Mouse (Mus musculus) 416B (cell line): Measurements from ENCODE around the gene Fxyd5.

Experiments
- DNase-seq: peaks from one replicate; pipeline ENCODE4 v3.0.0; 2011; ENCODE audit warnings: low read depth

Fxyd5 gene

GRCm38 (mm10) chr7:31042431-31042910 is at the start of gene Fxyd5:
Fxyd5 (minus strand) TSS chr7:31042481.
- peak; percentile 21 for DNase-seq

GRCm38 (mm10) chr7:31089721-31090120 is 47.4 kb upstream of the Fxyd5 start:
- peak; percentile 76 for DNase-seq

- DNase-seq = no peak
Observed at GRCm38 (mm10) chr7:31088206-31088605, 45.9 kb upstream of the Fxyd5 start.

- no peak for DNase-seq
Observed at GRCm38 (mm10) chr7:31087262-31087661, 45.0 kb upstream of the Fxyd5 start.

- DNase-seq = no peak
Observed at GRCm38 (mm10) chr7:31086175-31086755, 44.0 kb upstream of the Fxyd5 start.

- peak; percentile 37 for DNase-seq
Observed at GRCm38 (mm10) chr7:31085171-31085570, 42.9 kb upstream of the Fxyd5 start.

- no peak for DNase-seq
Observed at GRCm38 (mm10) chr7:31084140-31084539, 41.9 kb upstream of the Fxyd5 start.

- DNase-seq = no peak
Observed at GRCm38 (mm10) chr7:31082831-31083588, 40.7 kb upstream of the Fxyd5 start.

- DNase-seq = no peak
Observed at GRCm38 (mm10) chr7:31082106-31082505, 39.8 kb upstream of the Fxyd5 start.

GRCm38 (mm10) chr7:31081106-31081505 is 38.8 kb upstream of the Fxyd5 start:
- no peak for DNase-seq

GRCm38 (mm10) chr7:31080611-31081010 is 38.3 kb upstream of the Fxyd5 start:
- DNase-seq = no peak

GRCm38 (mm10) chr7:31079670-31080069 is 37.4 kb upstream of the Fxyd5 start:
- no peak for DNase-seq

- DNase-seq = peak; percentile 75
Observed at GRCm38 (mm10) chr7:31077885-31078445, 35.7 kb upstream of the Fxyd5 start.

GRCm38 (mm10) chr7:31077470-31077869 is 35.2 kb upstream of the Fxyd5 start:
- no peak for DNase-seq

GRCm38 (mm10) chr7:31076492-31076891 is 34.2 kb upstream of the Fxyd5 start, which contains the start of gene Fxyd3:
Fxyd3 (minus strand) TSS chr7:31076704.
- no peak for DNase-seq

- DNase-seq = no peak
Observed at GRCm38 (mm10) chr7:31074713-31075069, 32.4 kb upstream of the Fxyd5 start.

GRCm38 (mm10) chr7:31074061-31074712 is 31.9 kb upstream of the Fxyd5 start:
- no peak for DNase-seq

GRCm38 (mm10) chr7:31073546-31073945 is 31.3 kb upstream of the Fxyd5 start:
- no peak for DNase-seq

- DNase-seq = no peak
Observed at GRCm38 (mm10) chr7:31072326-31072725, 30.0 kb upstream of the Fxyd5 start.

GRCm38 (mm10) chr7:31070324-31070723 is 28.0 kb upstream of the Fxyd5 start:
- DNase-seq = no peak

GRCm38 (mm10) chr7:31069491-31069890 is 27.2 kb upstream of the Fxyd5 start:
- no peak for DNase-seq

- no peak for DNase-seq
Observed at GRCm38 (mm10) chr7:31067836-31068235, 25.6 kb upstream of the Fxyd5 start.

GRCm38 (mm10) chr7:31063074-31063560 is 20.8 kb upstream of the Fxyd5 start:
- DNase-seq = no peak
